Comparison of ENCODE assay signal across 26 mouse cellular contexts in the genomic region with DNA sequence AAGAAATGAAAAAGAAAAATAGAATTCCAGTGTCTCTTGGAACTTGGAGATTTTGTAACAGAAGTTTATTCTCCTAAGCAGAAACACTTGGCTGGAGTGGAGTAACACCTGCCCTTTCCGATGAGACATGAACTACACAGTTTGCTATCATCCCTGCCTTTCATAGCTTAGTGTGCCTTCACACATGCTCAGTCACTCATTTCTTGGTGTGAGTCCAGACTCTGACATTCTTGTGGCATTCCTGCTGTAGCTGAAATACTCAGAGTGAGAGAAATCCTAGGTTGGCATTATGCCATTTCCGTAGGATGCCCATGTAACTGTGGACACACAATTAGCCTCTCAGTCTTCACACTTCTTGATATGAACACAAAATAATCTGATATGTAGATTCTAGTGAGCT.
DNase-seq lines count a peak whose midpoint lies in the region; ATAC-seq and TF ChIP-seq lines count a peak whose summit lies in the region.
"Had no signal": no experiment of that assay in that cellular context is flagged by ENCODE, and none has a peak within 500 bp of the region (broad histone marks: within the 10 kb centered on the region; RNA-seq: fewer than 3 reads in every experiment).

No protein-coding gene starts in this region.

- H3K4me3 ChIP-seq in heart, embryonic 16.5 days (ENCODE audit: low read length), result no peak overlapping the region
- H3K4me3 ChIP-seq in midbrain, embryonic 14.5 days (replicated peaks; ENCODE audit: low read depth, low read length), result no peak overlapping the region
- no peak overlapping the region for H3K4me3 ChIP-seq in midbrain, embryonic 13.5 days (replicated peaks)
- no peak overlapping the region for H3K4me3 ChIP-seq in myocyte
- H3K4me3 ChIP-seq: erythroblast, embryonic 14.5 days; heart, adult 2 months; layer of hippocampus, adult 2 months; liver, embryonic 12.5 days; neural tube, embryonic 13.5 days had no signal

- no peaks in the 10 kb centered on the region for H3K79me2 ChIP-seq in myocyte (ENCODE audit: control insufficient read depth, insufficient read depth)

- H3K36me3 ChIP-seq in heart, embryonic 16.5 days (ENCODE audit: control insufficient read depth, insufficient read depth), result no peaks in the 10 kb centered on the region
- H3K36me3 ChIP-seq in midbrain, embryonic 14.5 days (ENCODE audit: control insufficient read depth, insufficient read depth, low read length), result no peaks in the 10 kb centered on the region
- H3K36me3 ChIP-seq in midbrain, embryonic 13.5 days, result no peaks in the 10 kb centered on the region
- H3K36me3 ChIP-seq in myocyte (ENCODE audit: control insufficient read depth, insufficient read depth), result no peaks in the 10 kb centered on the region
- H3K36me3 ChIP-seq: liver, embryonic 12.5 days; neural tube, embryonic 13.5 days had no signal

- no peak overlapping the region for H3K27ac ChIP-seq in heart, embryonic 16.5 days (ENCODE audit: low read length)
- no peak overlapping the region for H3K27ac ChIP-seq in midbrain, embryonic 14.5 days (replicated peaks; ENCODE audit: low read depth, low read length)
- H3K27ac ChIP-seq in midbrain, embryonic 13.5 days, result no peak overlapping the region
- H3K27ac ChIP-seq: heart, adult 2 months; layer of hippocampus, adult 2 months; liver, embryonic 12.5 days; neural tube, embryonic 13.5 days had no signal

- peak; percentile 52 to 55 for DNase-seq in cerebellum, postnatal 10 days
- no peak for DNase-seq in cerebellum, adult 11 months
- no peak for DNase-seq in heart, adult 9 months (ENCODE audit: low spot score in 2 of 2)
- DNase-seq in midbrain, embryonic 14.5 days, result peak; percentile 6
- DNase-seq in testis, postnatal 10 days (ENCODE audit: low spot score), result no peak
- DNase-seq: adrenal gland, adult 2 months; cerebellum, postnatal 25 days; gastrocnemius, postnatal 10 days; heart, adult 2 months; heart, postnatal 10 days; kidney, adult 2 months; kidney, postnatal 10 days; left cerebral cortex, postnatal 4 days; lung, adult 2 months; lung, postnatal 4 days; right cerebral cortex, adult 18-20 months; thymus, postnatal 36 days had no signal

- no peak overlapping the region for H3K9ac ChIP-seq in heart, embryonic 16.5 days (ENCODE audit: low read length)
- no peak overlapping the region for H3K9ac ChIP-seq in midbrain, embryonic 14.5 days (replicated peaks; ENCODE audit: low read length)
- H3K9ac ChIP-seq in midbrain, embryonic 13.5 days (replicated peaks), result no peak overlapping the region
- H3K9ac ChIP-seq: liver, embryonic 12.5 days; neural tube, embryonic 13.5 days had no signal

- H3ac ChIP-seq in myocyte (ENCODE audit: control insufficient read depth, insufficient read length), result no peak overlapping the region

- H3K27me3 ChIP-seq in heart, embryonic 16.5 days (ENCODE audit: control insufficient read depth, insufficient read depth, low read length), result no peaks in the 10 kb centered on the region
- no peaks in the 10 kb centered on the region for H3K27me3 ChIP-seq in midbrain, embryonic 14.5 days (ENCODE audit: control insufficient read depth, insufficient read depth, low read length)
- H3K27me3 ChIP-seq in midbrain, embryonic 13.5 days, result peaks cover 12% of the 10 kb centered on the region
- H3K27me3 ChIP-seq in myocyte (ENCODE audit: control insufficient read depth, insufficient read depth, insufficient read length), result no peaks in the 10 kb centered on the region
- H3K27me3 ChIP-seq: CH12.LX; liver, embryonic 12.5 days had no signal

- H3K4me2 ChIP-seq in heart, embryonic 16.5 days (ENCODE audit: low read depth, low read length), result no peak overlapping the region
- no peak overlapping the region for H3K4me2 ChIP-seq in midbrain, embryonic 14.5 days (ENCODE audit: low read length)
- no peak overlapping the region for H3K4me2 ChIP-seq in midbrain, embryonic 13.5 days (replicated peaks)
- no peak overlapping the region for H3K4me2 ChIP-seq in myocyte (ENCODE audit: low read depth)
- H3K4me2 ChIP-seq: liver, embryonic 12.5 days; neural tube, embryonic 13.5 days had no signal

- no peaks in the 10 kb centered on the region for H3K9me3 ChIP-seq in heart, embryonic 16.5 days (replicated peaks; ENCODE audit: control insufficient read depth, low read length)
- H3K9me3 ChIP-seq in midbrain, embryonic 14.5 days (ENCODE audit: control insufficient read depth, low read length), result no peaks in the 10 kb centered on the region
- no peaks in the 10 kb centered on the region for H3K9me3 ChIP-seq in midbrain, embryonic 13.5 days
- H3K9me3 ChIP-seq: liver, embryonic 12.5 days; neural tube, embryonic 13.5 days had no signal

- peaks cover 8% of the 10 kb centered on the region for H3K4me1 ChIP-seq in heart, embryonic 16.5 days (ENCODE audit: control insufficient read depth, insufficient read depth, low read length)
- H3K4me1 ChIP-seq in midbrain, embryonic 14.5 days (ENCODE audit: control insufficient read depth, insufficient read depth, low read length), result no peaks in the 10 kb centered on the region
- peaks cover 3% of the 10 kb centered on the region for H3K4me1 ChIP-seq in midbrain, embryonic 13.5 days (replicated peaks)
- H3K4me1 ChIP-seq: liver, embryonic 12.5 days had no signal

- ATAC-seq in heart, embryonic 16.5 days (replicated peaks; ENCODE audit: extremely low read depth, insufficient read depth, low FRiP score), result peak; percentile 52; the same call in 1 of the 2 replicates
- ATAC-seq in midbrain, embryonic 14.5 days (ENCODE audit: low FRiP score, low TSS enrichment), result no peak
- ATAC-seq in midbrain, embryonic 13.5 days, result no peak
- ATAC-seq: inflammation-experienced regulatory T-cells, adult 6 months; liver, embryonic 12.5 days had no signal

- WGBS in heart, embryonic 16.5 days, result 26% methylated on average over 2 of the region's 2 CpGs
- 95% methylated on average over 2 of the region's 2 CpGs for WGBS in midbrain, embryonic 14.5 days
- 91% methylated on average over 2 of the region's 2 CpGs for WGBS in midbrain, embryonic 13.5 days

- TF ChIP-seq POLR2A in myocyte (IDR thresholded peaks at IDR 0.05; ENCODE audit: insufficient read length, low read depth), result no peak

TF ChIP-seq in myocyte, 11 proteins besides CTCF, POLR2A, EP300 and RAD21:
- TF ChIP-seq MYOD1 (IDR thresholded peaks at IDR 0.05; ENCODE audit: control insufficient read depth in 1 of 3, insufficient read length in 2 of 3, low read depth in 2 of 3) (peak in 2 of 3 experiments; percentile 78 to 91), CEBPB (IDR thresholded peaks at IDR 0.05; ENCODE audit: insufficient read depth, poor library complexity, severe bottlenecking) (no peak)

Comparison
In these comparisons a context has a peak if more than half of its experiments do, and no peak if none do; other contexts are left out.
1. DNase-seq: peak in cerebellum, postnatal 10 days (2 of 2) and midbrain, embryonic 14.5 days (single experiment); none in cerebellum, adult 11 months (single experiment), heart, adult 9 months (0 of 2) and testis, postnatal 10 days (single experiment).